Mouse (Mus musculus): ENCODE data around the gene Amy1. TPM values are rescaled to one million over a fixed set of nuclear protein-coding genes. Genes with fewer than 3 reads are reported as not detected.
A peak's percentile ranks its signal among the peaks of the same experiment; 100 is the strongest.
"Not testable (repeated sequence)": the region's sequence is repeated elsewhere in the genome, so short reads cannot be mapped to it uniquely, and the experiment has no call there.

Gene Amy1
- polyA plus RNA-seq (2012; rRNA removed) = 10.7 and 18.4 TPM in 2 replicates

DNA sequence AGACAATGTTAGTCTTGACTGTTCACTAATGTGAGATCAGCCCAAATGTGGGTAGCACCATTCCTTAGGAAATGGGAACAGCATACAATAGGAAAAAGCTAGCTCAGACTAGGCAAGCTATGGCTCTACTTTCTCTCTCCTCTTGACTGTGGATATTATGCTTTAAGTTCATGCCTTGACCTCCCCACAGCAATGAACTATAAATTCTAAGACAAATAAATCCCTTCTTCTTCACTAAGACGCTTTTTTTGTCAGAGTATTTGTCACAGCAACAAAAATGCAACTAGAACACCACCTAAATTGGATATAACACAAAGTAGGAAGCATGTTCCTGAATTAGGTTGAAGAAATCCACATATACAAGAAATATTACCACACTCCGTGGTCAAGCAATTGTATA, at the start of gene Amy1:
Gene Amy1 (minus strand): TSS at position 101 of the 400 bp plus-strand sequence.
- DNase-seq (ENCODE audit: low spot score) = no peak

DNA sequence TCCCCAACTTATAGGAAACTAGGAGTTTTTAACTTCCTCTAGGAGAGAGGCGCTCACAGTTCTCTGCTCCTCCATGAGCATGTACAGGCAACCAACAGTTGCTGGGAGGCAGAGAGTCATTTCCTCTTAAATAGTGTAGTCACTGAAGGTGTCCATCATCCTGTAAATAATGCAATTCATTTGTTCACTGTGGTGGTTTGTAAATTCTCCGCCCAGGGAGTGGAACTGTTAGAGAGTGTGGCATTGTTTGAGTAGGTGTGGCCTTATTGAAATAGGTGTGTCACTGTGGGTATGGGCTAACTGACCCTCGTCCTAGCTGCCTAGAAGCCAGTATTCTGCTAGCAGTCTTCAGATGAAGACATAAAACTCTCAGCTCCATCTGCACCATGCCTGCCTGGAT, 47.8 kb upstream of the Amy1 start:
- no peak for DNase-seq (ENCODE audit: low spot score)

GRCm38 (mm10) chr3:113651386-113651785, 44.9 kb upstream of the Amy1 start:
- DNase-seq (ENCODE audit: low spot score) = not testable (repeated sequence)

GRCm38 (mm10) chr3:113639545-113639944, 33.0 kb upstream of the Amy1 start:
- no peak for DNase-seq (ENCODE audit: low spot score)

DNA sequence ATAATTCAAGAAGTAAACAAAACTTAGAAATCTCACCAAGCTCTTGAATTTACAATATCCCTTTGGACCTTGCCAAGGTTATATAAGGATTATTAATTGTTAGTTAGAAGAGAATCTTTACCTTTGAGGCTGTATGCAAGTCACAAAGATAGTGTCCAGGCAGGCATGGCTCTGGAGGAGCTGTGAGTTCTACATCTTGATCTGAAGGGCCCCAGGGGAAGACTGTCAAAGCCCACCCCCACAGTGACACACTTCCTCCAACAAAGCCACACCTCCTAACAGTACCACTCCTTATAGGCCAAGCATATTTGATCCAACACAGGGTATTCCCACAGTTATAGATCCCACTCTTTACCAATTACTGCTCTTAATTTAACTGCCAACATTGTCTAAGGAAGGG, 27.7 kb upstream of the Amy1 start:
- DNase-seq (ENCODE audit: low spot score) = no peak

GRCm38 (mm10) chr3:113631611-113632010, 25.1 kb upstream of the Amy1 start:
- no peak for DNase-seq (ENCODE audit: low spot score)

- no peak for DNase-seq (ENCODE audit: low spot score)
These were observed 24.1 kb upstream of the Amy1 start for GRCm38 (mm10) chr3:113630564-113630963.

GRCm38 (mm10) chr3:113629606-113630359, 23.3 kb upstream of the Amy1 start, which contains the start of gene Rnpc3:
Rnpc3 (minus strand) TSS chr3:113630149.
- peak; percentile 95 for DNase-seq (ENCODE audit: low spot score)

- DNase-seq (ENCODE audit: low spot score) = no peak
These were observed 15.7 kb downstream of the Amy1 start for GRCm38 (mm10) chr3:113590844-113591243.

GRCm38 (mm10) chr3:113574578-113574977, 31.9 kb downstream of the Amy1 start:
- no peak for DNase-seq (ENCODE audit: low spot score)

- DNase-seq (ENCODE audit: low spot score) = no peak
These were observed 32.4 kb downstream of the Amy1 start for GRCm38 (mm10) chr3:113574138-113574537.

DNA sequence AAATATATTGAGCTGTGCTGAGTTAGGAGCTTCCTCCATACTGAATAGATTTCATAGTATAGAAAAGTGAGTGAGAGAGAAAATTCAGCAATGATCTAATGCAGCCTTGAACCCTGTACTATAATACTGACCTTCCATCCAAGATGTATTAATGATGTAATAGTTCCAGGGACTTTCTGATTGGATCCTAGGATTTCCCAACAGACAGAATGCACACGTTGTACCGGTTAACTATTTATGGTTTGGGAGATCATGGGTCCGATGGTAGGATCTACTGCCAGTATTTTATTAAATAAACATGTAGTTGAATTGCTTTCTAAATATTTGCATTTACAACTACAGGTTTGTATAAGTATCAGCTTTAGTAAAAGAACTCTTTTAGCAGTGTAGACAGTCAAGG, 34.3 kb downstream of the Amy1 start:
- no peak for DNase-seq (ENCODE audit: low spot score)

DNA sequence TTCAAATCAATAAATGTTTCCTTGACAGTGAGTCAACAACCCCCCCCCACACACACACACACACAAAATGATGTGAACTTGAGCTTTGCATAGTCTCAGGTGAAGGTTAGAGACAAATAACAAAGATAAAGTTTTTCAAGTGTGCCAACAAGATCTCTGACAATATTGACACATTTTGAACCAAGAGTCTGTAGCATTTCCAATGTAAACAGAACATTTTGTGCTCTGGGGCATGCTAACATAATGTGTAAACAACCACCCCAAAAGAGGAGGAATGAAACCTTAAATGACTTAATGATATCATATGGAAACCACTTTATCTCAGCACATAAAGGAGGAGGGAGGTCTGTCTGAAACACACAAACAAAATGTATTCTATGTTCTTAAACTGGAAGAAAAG, 66.8 kb downstream of the Amy1 start:
- no peak for DNase-seq (ENCODE audit: low spot score)

DNA sequence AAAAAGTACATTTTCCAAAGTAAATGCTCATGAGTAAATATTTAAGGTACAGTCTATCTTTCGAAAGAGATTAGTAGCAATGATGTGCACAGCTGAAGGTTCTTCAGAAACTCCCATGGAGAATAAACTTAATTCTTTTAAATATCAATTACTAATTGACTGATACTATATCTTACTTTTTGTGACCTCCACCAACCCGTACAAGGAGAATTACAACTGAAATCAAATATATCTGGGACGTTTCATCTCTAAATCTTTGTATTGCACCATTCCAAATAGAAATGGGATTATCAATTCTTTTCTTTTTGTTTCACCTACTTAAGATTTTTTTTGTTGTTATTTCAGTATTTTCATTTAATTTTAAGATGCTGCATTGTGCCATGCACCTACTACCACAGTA, 74.2 kb downstream of the Amy1 start, which contains the start of gene Amy2a1:
Gene Amy2a1 (minus strand): TSS at position 101 of the 400 bp plus-strand sequence.
- DNase-seq (ENCODE audit: low spot score) = not testable (repeated sequence)

Other genes starting within 250 kb of the Amy1 start
- 0.97 TPM in 1 of 2 replicates, not detected in the other for gene Amy2a1, start 74.3 kb downstream of the Amy1 start, polyA plus RNA-seq (2012; rRNA removed)
- gene Rnpc3, start 23.4 kb upstream of the Amy1 start, polyA plus RNA-seq (2012; rRNA removed) = 20.8 and 32.1 TPM in 2 replicates